Mouse (Mus musculus): ENCODE measurements around the gene Tmem216. TPM values are rescaled to one million over a fixed set of nuclear protein-coding genes. Genes with fewer than 3 reads are reported as not detected.
A peak's percentile ranks its signal among the peaks of the same experiment; 100 is the strongest.

Gene Tmem216
- total and polyA plus RNA-seq, 2 experiments from 2014 or later: 26.9 to 46.4 TPM

GRCm38 (mm10) chr19:10486264-10486738 is 69.7 kb downstream of the Tmem216 start:
- no peaks in the 10 kb centered on the region for H3K27me3 ChIP-seq (ENCODE audit: insufficient read depth, low read length)
- H3K9ac ChIP-seq: no peak overlapping the region
- DNase-seq (peak; percentile 87), ATAC-seq (peak; percentile 80)
- H3K9me3 ChIP-seq (ENCODE audit: low read length): no peaks in the 10 kb centered on the region
- no peak overlapping the region for H3K4me3 ChIP-seq (ENCODE audit: low read depth, low read length)
- WGBS: 22% methylated on average over 9 of the region's 9 CpGs
- H3K4me2 ChIP-seq (ENCODE audit: low read depth): no peak overlapping the region
- no peak overlapping the region for H3K27ac ChIP-seq (ENCODE audit: low read depth, low read length)
- no peaks in the 10 kb centered on the region for H3K36me3 ChIP-seq (ENCODE audit: insufficient read depth)
- peak; percentile 96 for TF ChIP-seq CTCF (IDR thresholded peaks at IDR 0.05; ENCODE audit: low read depth)
- H3K4me1 ChIP-seq (ENCODE audit: insufficient read depth): no peaks in the 10 kb centered on the region

Other genes starting within 250 kb of the Tmem216 start
- 91.6 and 110 TPM in 2 replicates for gene Syt7, start 167.1 kb downstream of the Tmem216 start, total RNA-seq (2014; rRNA removed)
- 14.9 and 19.2 TPM in 2 replicates for gene Syt7, start 167.1 kb downstream of the Tmem216 start, polyA plus RNA-seq (2015; fragmentation: Nextera tagmentation; extraction: Ambion mirVana)
- gene Lrrc10b, start 98.8 kb downstream of the Tmem216 start, total RNA-seq (2014; rRNA removed): 6.5 and 7.7 TPM in 2 replicates
- 1.1 and 2.5 TPM in 2 replicates for gene Lrrc10b, start 98.8 kb downstream of the Tmem216 start, polyA plus RNA-seq (2015; fragmentation: Nextera tagmentation; extraction: Ambion mirVana)
- gene Ppp1r32, start 73.3 kb downstream of the Tmem216 start, total RNA-seq (2014; rRNA removed): 3.5 and 5.1 TPM in 2 replicates
- 4.4 and 6.0 TPM in 2 replicates for gene Ppp1r32, start 73.3 kb downstream of the Tmem216 start, polyA plus RNA-seq (2015; fragmentation: Nextera tagmentation; extraction: Ambion mirVana)
- 62.6 and 74.9 TPM in 2 replicates for gene Cpsf7, start 31.0 kb downstream of the Tmem216 start, total RNA-seq (2014; rRNA removed)
- 37.6 and 41.9 TPM in 2 replicates for gene Cpsf7, start 31.0 kb downstream of the Tmem216 start, polyA plus RNA-seq (2015; fragmentation: Nextera tagmentation; extraction: Ambion mirVana)
- gene Sdhaf2, start 30.1 kb downstream of the Tmem216 start, total RNA-seq (2014; rRNA removed): 51.1 and 62.9 TPM in 2 replicates
- 53.6 and 59.5 TPM in 2 replicates for gene Sdhaf2, start 30.1 kb downstream of the Tmem216 start, polyA plus RNA-seq (2015; fragmentation: Nextera tagmentation; extraction: Ambion mirVana)
- gene Cyb561a3, start 20.9 kb upstream of the Tmem216 start, total RNA-seq (2014; rRNA removed): 21.4 and 24.9 TPM in 2 replicates
- 18.9 and 22.0 TPM in 2 replicates for gene Cyb561a3, start 20.9 kb upstream of the Tmem216 start, polyA plus RNA-seq (2015; fragmentation: Nextera tagmentation; extraction: Ambion mirVana)
- 16.6 and 21.2 TPM in 2 replicates for gene Tmem138, start 21.1 kb upstream of the Tmem216 start, total RNA-seq (2014; rRNA removed)
- 28.3 and 31.7 TPM in 2 replicates for gene Tmem138, start 21.1 kb upstream of the Tmem216 start, polyA plus RNA-seq (2015; fragmentation: Nextera tagmentation; extraction: Ambion mirVana)
- 245 and 273 TPM in 2 replicates for gene Ddb1, start 49.1 kb upstream of the Tmem216 start, total RNA-seq (2014; rRNA removed)
- gene Ddb1, start 49.1 kb upstream of the Tmem216 start, polyA plus RNA-seq (2015; fragmentation: Nextera tagmentation; extraction: Ambion mirVana): 130 and 145 TPM in 2 replicates
- 8.8 and 12.8 TPM in 2 replicates for gene Tkfc, start 49.4 kb upstream of the Tmem216 start, total RNA-seq (2014; rRNA removed)
- 19.3 and 22.7 TPM in 2 replicates for gene Tkfc, start 49.4 kb upstream of the Tmem216 start, polyA plus RNA-seq (2015; fragmentation: Nextera tagmentation; extraction: Ambion mirVana)
- gene Vwce, start 78.0 kb upstream of the Tmem216 start, total RNA-seq (2014; rRNA removed): 1.5 and 1.7 TPM in 2 replicates
- 0.44 and 0.88 TPM in 2 replicates for gene Vwce, start 78.0 kb upstream of the Tmem216 start, polyA plus RNA-seq (2015; fragmentation: Nextera tagmentation; extraction: Ambion mirVana)
- gene Pga5, start 121.8 kb upstream of the Tmem216 start, total RNA-seq (2014; rRNA removed): not detected in 2 replicates
- not detected in 2 replicates for gene Pga5, start 121.8 kb upstream of the Tmem216 start, polyA plus RNA-seq (2015; fragmentation: Nextera tagmentation; extraction: Ambion mirVana)
- 27.9 and 29.0 TPM in 2 replicates for gene Vps37c, start 132.5 kb upstream of the Tmem216 start, total RNA-seq (2014; rRNA removed)
- 34.5 TPM in 2 replicates for gene Vps37c, start 132.5 kb upstream of the Tmem216 start, polyA plus RNA-seq (2015; fragmentation: Nextera tagmentation; extraction: Ambion mirVana)
- 0.10 TPM in 1 of 2 replicates, not detected in the other for gene Cd5, start 182.8 kb upstream of the Tmem216 start, total RNA-seq (2014; rRNA removed)
- 0.24 and 0.52 TPM in 2 replicates for gene Cd5, start 182.8 kb upstream of the Tmem216 start, polyA plus RNA-seq (2015; fragmentation: Nextera tagmentation; extraction: Ambion mirVana)

All from forebrain, postnatal 0 days (tissue).